Mouse (Mus musculus) activated CD4-positive, CD25-positive, alpha-beta regulatory T cell, adult 4 months (primary cell): ENCODE measurements around the gene Paox. TPM values are rescaled to one million over a fixed set of nuclear protein-coding genes. Genes with fewer than 3 reads are reported as not detected.

Experiments
- ATAC-seq: one replicate; pipeline ENCODE4 v1.8.0; 2017
- polyA plus RNA-seq, 2 experiments: library from polyadenylated mRNA; unstranded; fragments of 100-300 nt; shearing (Covaris generic); gene quantifications; one replicate each; pipeline ENCODE4 v1.2.1; 2017

Paox gene
- polyA plus RNA-seq, 2 experiments from 2014 or later = 3.8 to 4.7 TPM

DNA sequence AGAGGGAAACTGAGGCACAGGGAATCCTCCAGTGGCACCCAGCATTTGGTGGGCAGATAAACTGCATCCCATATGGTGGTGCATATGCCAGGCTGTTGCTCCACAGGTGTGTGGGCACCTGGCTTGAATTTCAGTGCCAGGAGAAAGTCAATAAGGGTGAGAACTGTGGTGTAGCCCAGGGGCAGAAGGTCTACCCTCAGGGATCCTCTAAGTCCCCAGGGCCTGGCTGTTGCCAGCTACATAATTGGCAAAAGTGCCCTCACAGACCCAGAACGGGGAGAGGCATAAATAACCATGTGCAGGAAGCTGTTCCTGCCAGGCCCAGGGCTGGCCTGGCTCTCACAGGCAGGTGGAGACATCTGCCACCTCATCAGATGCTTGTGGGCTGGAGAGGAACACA, 57.3 kb downstream of the Paox start, which contains the start of gene Olfr523:
TSS of gene Olfr523 (plus strand) at position 282 of the 400 bp plus-strand sequence.
- no peak for ATAC-seq

DNA sequence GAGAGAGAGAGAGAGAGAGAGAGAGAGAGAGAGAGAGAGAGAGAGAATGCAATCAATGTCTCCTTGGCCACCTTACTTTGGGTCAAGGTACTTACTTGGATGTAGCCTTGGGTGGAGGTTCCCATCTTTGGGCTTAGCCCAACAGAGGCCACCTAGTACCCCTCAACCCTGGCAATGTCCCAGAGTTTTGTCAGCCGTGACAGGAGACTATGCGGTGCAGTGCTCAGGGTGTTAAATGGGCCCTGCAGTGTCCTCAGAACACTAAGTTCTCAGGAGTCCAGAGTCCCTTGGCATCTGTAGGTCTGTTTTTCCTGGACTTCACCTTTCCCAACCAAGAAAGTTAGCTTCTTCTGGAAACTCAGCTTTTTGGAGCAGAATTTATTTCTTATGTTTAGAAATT, 63.6 kb downstream of the Paox start:
- no peak for ATAC-seq

DNA sequence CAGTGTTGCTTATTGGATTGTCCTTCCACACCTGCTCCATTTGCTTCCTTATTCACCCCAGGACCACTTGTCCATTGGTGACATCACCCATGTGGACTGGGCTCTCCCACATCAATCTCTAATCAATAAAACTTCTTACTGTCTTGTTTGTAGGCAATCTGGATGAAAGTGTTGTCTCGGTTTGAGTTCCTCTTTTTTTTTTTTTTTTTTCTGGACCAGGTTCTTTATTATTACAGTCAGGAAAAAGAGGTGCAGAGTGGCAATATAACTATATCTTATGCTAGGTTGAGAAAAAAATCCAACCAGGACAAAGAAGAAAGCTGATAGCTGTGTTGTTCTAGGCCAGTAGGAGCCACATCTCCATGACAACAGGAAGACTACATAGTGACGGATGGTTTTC, 65.1 kb downstream of the Paox start:
- ATAC-seq = no peak

DNA sequence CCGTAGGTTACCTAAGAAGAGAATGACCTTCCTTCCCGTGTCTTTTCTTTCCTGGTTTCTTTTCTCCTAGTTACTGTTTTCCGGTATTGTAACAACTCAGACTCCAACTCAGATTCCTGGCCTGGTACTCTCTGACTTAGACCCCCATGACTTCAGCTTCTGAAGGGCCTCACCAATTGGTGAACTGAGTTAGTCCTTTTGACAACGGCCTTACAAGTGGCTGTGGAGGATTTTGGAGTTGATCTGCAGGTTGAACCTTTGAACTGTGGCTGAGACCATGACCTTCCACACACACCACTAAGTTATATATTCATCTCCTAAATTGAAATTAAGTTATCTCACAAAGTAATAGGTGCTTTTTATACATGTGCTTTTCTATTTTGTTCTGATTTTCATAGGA, 68.6 kb downstream of the Paox start:
- no peak for ATAC-seq

Other genes with a start within 250 kb of the Paox start
- under 1 TPM; 0.12 to 0.22 TPM for gene Kndc1, start 221.1 kb upstream of the Paox start, polyA plus RNA-seq
- gene Utf1, start 172.0 kb upstream of the Paox start, polyA plus RNA-seq = 1 to 10 TPM in 1 of 2 experiments, under 1 TPM in 1; 0.90 to 2.2 TPM
- 1 to 10 TPM in 1 of 2 experiments, not detected in 1; 1.2 TPM for gene 6430531B16Rik, start 137.0 kb upstream of the Paox start, polyA plus RNA-seq
- 1 to 10 TPM; 9.6 to 9.9 TPM for gene Adam8, start 123.2 kb upstream of the Paox start, polyA plus RNA-seq
- 10 to 100 TPM; 26.7 to 26.8 TPM for gene Zfp511, start 79.4 kb upstream of the Paox start, polyA plus RNA-seq
- gene Tubgcp2, start 79.1 kb upstream of the Paox start, polyA plus RNA-seq = 10 to 100 TPM; 22.2 to 23.0 TPM
- gene Msx3, start 66.7 kb upstream of the Paox start, polyA plus RNA-seq = not detected
- not detected for gene Caly, start 33.3 kb upstream of the Paox start, polyA plus RNA-seq
- not detected for gene Prap1, start 22.4 kb upstream of the Paox start, polyA plus RNA-seq
- 10 to 100 TPM in 1 of 2 experiments, 1 to 10 TPM in 1; 9.9 to 11.0 TPM for gene Fuom, start 13.4 kb upstream of the Paox start, polyA plus RNA-seq
- gene Echs1, start 677 bp downstream of the Paox start, polyA plus RNA-seq = 10 to 100 TPM; 73.1 to 79.4 TPM
- 10 to 100 TPM; 27.7 to 34.1 TPM for gene Mtg1, start 21.8 kb downstream of the Paox start, polyA plus RNA-seq
- not detected for gene Sprn, start 39.1 kb downstream of the Paox start, polyA plus RNA-seq
- gene Olfr522, start 49.0 kb downstream of the Paox start, polyA plus RNA-seq = not detected
- not detected for gene Olfr523, start 57.4 kb downstream of the Paox start, polyA plus RNA-seq
- gene Olfr524, start 90.2 kb downstream of the Paox start, polyA plus RNA-seq = under 1 TPM in 1 of 2 experiments, not detected in 1; 0.17 TPM
- under 1 TPM in 1 of 2 experiments, not detected in 1; 0.15 TPM for gene Cd163l1, start 102.5 kb downstream of the Paox start, polyA plus RNA-seq
- gene 5830411N06Rik, start 131.5 kb downstream of the Paox start, polyA plus RNA-seq = 1 to 10 TPM in 1 of 2 experiments, under 1 TPM in 1; 0.82 to 2.5 TPM
- gene Olfr525, start 205.1 kb downstream of the Paox start, polyA plus RNA-seq = under 1 TPM; 0.09 to 0.28 TPM
- under 1 TPM in 1 of 2 experiments, not detected in 1; 0.45 TPM for gene Olfr527, start 218.2 kb downstream of the Paox start, polyA plus RNA-seq
- gene Olfr60, start 245.9 kb downstream of the Paox start, polyA plus RNA-seq = 1 to 10 TPM in 1 of 2 experiments, not detected in 1; 1.3 TPM